Mouse (Mus musculus) stomach, embryonic 15.5 days (tissue): ENCODE data around the gene Crebbp. TPM values are rescaled to one million over a fixed set of nuclear protein-coding genes. Genes with fewer than 3 reads are reported as not detected.
"Not testable (repeated sequence)": the region's sequence is repeated elsewhere in the genome, so short reads cannot be mapped to it uniquely, and the experiment has no call there.

Experiments
- ATAC-seq: fragments of 200-750 bp; cut with Nextera tagmentation; 2 replicates; pipeline ENCODE4 v1.8.0; 2017; ENCODE audit warnings: low read depth, moderate number of reproducible peaks, moderate TSS enrichment; ENCODE audit not compliant: insufficient read depth, low FRiP score
- H3K27ac ChIP-seq: fragments of 300-500 bp; sonication (generic); 2 replicates; pipeline ENCODE4 v1.5.1; 2015; ENCODE audit warnings: mild to moderate bottlenecking, inconsistent platforms
- H3K27me3 ChIP-seq: fragments of 300-500 bp; sonication (generic); replicated peaks from 2 replicates; pipeline ENCODE4 v1.6.1; 2015; ENCODE audit warnings: inconsistent platforms
- H3K36me3 ChIP-seq: fragments of 300-500 bp; sonication (generic); 2 replicates; pipeline ENCODE4 v1.6.1; 2015; ENCODE audit warnings: inconsistent platforms
- H3K4me1 ChIP-seq: fragments of 300-500 bp; sonication (generic); 2 replicates; pipeline ENCODE4 v1.6.1; 2015; ENCODE audit warnings: inconsistent platforms
- H3K4me2 ChIP-seq: fragments of 300-500 bp; sonication (generic); 2 replicates; pipeline ENCODE4 v1.6.1; 2015; ENCODE audit warnings: mild to moderate bottlenecking, inconsistent platforms
- H3K4me3 ChIP-seq: fragments of 300-500 bp; sonication (generic); replicated peaks from 2 replicates; pipeline ENCODE4 v1.5.1; 2015; ENCODE audit warnings: inconsistent platforms
- H3K9ac ChIP-seq: fragments of 300-500 bp; sonication (generic); 2 replicates; pipeline ENCODE4 v1.6.1; 2015; ENCODE audit warnings: inconsistent platforms
- H3K9me3 ChIP-seq: fragments of 300-500 bp; sonication (generic); 2 replicates; pipeline ENCODE4 v1.6.1; 2016; ENCODE audit warnings: inconsistent platforms
- WGBS: fragments of 180-500 bp; shearing (Covaris S2); methylation state at CpG from one replicate; pipeline ENCODE4 v1.1.7; 2015; 5-methylcytosine and 5-hydroxymethylcytosine counted together
- polyA plus RNA-seq: library from polyadenylated mRNA; unstranded; fragments of >200 nt; fragmentation: Nextera tagmentation; extraction: Ambion mirVana; gene quantifications from 2 replicates; pipeline ENCODE4 v1.2.1, GENCODE M21; 2015

The Crebbp gene
- polyA plus RNA-seq, 1 experiment from 2014 or later = 30.8 TPM

DNA sequence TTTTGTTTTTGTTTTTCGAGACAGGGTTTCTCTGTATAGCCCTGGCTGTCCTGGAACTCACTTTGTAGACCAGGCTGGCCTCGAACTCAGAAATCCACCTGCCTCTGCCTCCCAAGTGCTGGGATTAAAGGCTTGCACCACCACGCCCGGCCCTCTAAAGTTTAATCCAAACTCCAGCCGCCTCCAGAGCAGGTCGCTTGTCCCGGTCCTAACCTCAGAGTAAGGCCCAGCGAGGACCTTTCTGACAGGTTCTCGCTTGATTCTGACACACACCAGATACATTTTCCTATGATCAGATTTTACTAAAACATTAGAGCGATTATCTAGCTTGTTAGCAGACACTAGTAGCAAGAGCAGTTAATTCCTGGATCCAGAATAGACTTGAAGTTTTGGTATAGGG is 135.5 kb downstream of the Crebbp start:
- WGBS = 59% methylated on average over 10 of the region's 10 CpGs
- not testable (repeated sequence) for H3K36me3 ChIP-seq, H3K9ac ChIP-seq, ATAC-seq, H3K9me3 ChIP-seq, H3K27me3 ChIP-seq, H3K27ac ChIP-seq, H3K4me1 ChIP-seq
- Histone ChIP-seq H3K4me2 (peak overlapping the region; percentile 61; the same call in 1 of the 2 replicates), H3K4me3 (peak overlapping the region; percentile 94; the same call in 1 of the 2 replicates)

DNA sequence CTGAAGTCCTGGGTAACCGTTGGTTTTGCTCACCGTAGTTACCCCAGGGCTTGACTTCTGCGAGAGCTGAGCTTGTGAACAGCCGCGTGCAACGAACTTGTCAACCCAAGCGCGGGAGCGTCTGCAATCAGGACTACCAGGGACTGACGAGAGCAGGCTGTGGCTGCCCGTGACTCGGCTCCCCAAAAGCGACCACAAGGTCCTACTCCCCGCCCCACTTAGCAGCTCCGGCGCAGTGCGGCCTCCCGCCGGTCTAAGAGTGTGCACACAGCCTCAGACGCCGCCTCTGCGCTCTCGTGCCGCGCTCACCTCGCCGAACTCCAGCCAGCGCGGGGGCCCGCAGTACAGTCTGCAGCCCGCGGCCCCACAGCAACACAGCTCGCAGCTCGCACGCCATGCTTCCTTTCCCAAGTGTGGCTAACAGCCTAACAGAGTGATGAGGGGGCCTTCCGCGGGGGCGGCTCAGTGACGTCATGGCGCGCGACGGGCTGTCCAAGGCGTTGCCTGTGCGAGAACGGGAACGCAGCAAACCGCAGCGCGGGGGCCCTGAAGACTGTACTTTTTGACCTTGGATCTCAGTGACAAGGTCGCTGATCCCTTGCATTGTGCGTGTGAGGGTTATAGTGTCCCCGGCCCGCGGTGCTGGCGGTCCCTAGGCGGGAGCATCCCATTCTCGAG is 136.3 kb downstream of the Crebbp start, which contains the start of gene Trap1:
Gene Trap1, minus strand, starts transcription at position 444 of the 678 bp plus-strand sequence.
- H3K36me3 ChIP-seq = 0 out of 2 replicates have a peak, but pooled peaks cover 6% of the 10 kb centered on the region
- no peaks in the 10 kb centered on the region for H3K9me3 ChIP-seq
- peak within 1 kb of the TSS; percentile 80 for H3K9ac ChIP-seq
- H3K27ac ChIP-seq = peak within 1 kb of the TSS; percentile 89
- peak within 1 kb of the TSS; percentile 61 for H3K4me2 ChIP-seq
- H3K27me3 ChIP-seq = no peaks in the 10 kb centered on the region
- WGBS = under 1% methylated on average over 58 of the region's 58 CpGs
- peak; percentile 96 for ATAC-seq
- peak within 1 kb of the TSS; percentile 94 for H3K4me3 ChIP-seq
- peaks cover 7% of the 10 kb centered on the region; the same call in 1 of the 2 replicates for H3K4me1 ChIP-seq

DNA sequence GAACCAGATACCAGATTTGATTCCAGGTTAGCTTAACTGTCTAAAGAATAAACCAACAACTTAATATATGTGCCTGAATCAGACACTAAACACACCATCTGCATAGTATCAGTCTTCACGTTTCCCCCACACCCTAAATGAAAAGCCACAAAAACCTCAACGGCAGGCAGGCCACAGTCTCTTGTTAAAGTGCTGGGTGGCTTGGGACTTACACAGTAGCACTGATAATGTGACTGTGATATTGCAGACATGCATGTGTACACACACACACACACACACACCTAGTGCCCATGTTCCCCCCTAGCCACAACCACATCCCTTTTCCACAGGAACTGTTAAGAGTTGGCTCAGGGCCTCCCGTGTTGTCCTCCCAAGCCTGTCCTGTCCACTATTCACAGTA is 139.0 kb downstream of the Crebbp start:
- Histone ChIP-seq H3K9ac (no peak overlapping the region), H3K27ac (no peak overlapping the region), H3K4me1 (peaks cover 7% of the 10 kb centered on the region; the same call in 1 of the 2 replicates), H3K4me2 (no peak overlapping the region), H3K27me3 (no peaks in the 10 kb centered on the region), H3K4me3 (no peak overlapping the region), H3K36me3 (no peaks in the 10 kb centered on the region), H3K9me3 (no peaks in the 10 kb centered on the region)
- no peak for ATAC-seq
- 64% methylated on average over 3 of the region's 3 CpGs for WGBS

DNA sequence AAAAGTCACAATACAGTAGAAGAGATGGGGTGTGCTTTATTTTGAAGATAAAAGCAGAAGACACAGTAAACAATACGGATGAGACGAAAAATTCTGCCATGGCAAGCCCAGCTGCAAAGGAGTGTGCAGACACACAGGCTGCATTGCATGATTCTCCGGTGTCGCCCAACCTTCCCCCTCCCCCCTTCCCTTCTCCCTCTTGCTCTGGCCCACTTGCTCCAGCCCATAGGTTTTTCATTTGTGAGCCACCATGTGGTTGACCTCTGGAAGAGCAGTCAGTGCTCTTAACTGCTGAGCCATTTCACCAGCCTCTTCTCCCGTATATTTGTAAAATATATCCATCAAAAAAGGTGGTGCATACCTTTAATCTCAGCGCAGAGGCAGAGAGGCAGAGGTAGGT is 139.5 kb downstream of the Crebbp start:
- H3K27me3 ChIP-seq = no peaks in the 10 kb centered on the region
- no peak for ATAC-seq
- no peak overlapping the region for H3K4me2 ChIP-seq
- H3K9ac ChIP-seq = no peak overlapping the region
- no peaks in the 10 kb centered on the region for H3K36me3 ChIP-seq
- H3K4me1 ChIP-seq = peaks cover 7% of the 10 kb centered on the region; the same call in 1 of the 2 replicates
- WGBS = 68% methylated on average over 6 of the region's 6 CpGs
- no peak overlapping the region for H3K27ac ChIP-seq
- H3K9me3 ChIP-seq = no peaks in the 10 kb centered on the region
- no peak overlapping the region for H3K4me3 ChIP-seq

DNA sequence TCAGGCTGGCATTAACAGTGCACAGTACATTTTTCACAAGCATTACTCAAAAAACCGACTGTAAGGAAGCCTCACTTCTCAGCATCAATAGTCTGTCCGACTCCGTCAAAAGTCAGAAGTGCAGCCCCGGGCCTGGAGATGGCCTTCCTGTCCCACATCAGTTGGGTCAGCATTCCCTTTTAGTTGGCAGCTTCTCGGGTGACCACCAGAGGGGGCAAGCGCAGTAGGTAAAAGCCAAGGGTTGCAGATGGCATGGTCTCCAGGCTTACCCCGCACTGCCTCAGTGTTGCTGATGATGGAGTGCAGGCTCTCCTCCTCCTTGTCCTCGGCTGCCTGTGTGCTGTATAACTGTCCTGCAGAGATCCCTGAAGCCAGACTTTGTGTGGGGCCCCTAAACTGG is 145.2 kb downstream of the Crebbp start:
- H3K9me3 ChIP-seq = no peaks in the 10 kb centered on the region
- no peak overlapping the region for H3K4me2 ChIP-seq
- H3K27me3 ChIP-seq = no peaks in the 10 kb centered on the region
- H3K9ac ChIP-seq = no peak overlapping the region
- H3K27ac ChIP-seq = no peak overlapping the region
- no peak overlapping the region for H3K4me3 ChIP-seq
- H3K4me1 ChIP-seq = no peaks in the 10 kb centered on the region
- WGBS = 55% methylated on average over 8 of the region's 8 CpGs
- ATAC-seq = no peak
- H3K36me3 ChIP-seq = peaks cover 21% of the 10 kb centered on the region

DNA sequence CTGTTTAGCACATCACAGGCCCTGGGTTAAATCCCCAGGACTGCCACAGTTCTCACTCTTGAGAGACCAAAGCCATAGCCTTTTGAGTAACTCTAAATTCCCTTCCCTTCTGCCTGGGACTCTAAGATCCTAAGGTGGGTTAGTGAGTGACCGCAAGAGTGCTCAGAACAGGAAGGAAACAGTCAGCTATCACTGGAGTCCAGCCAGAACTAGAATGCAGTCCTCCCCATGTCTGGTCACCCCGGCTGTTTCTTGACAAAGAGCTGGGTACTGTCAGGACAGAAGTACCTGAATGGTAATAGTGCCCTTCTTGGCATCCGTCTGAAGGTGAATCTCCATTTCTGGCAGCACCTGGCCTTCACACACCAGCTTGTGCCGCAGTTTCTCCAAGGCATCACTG is 148.9 kb downstream of the Crebbp start:
- no peak overlapping the region for H3K4me2 ChIP-seq
- H3K4me3 ChIP-seq = no peak overlapping the region
- H3K27ac ChIP-seq = no peak overlapping the region
- H3K36me3 ChIP-seq = peaks cover 42% of the 10 kb centered on the region
- no peak for ATAC-seq
- H3K9ac ChIP-seq = no peak overlapping the region
- no peaks in the 10 kb centered on the region for H3K4me1 ChIP-seq
- H3K9me3 ChIP-seq = no peaks in the 10 kb centered on the region
- no peaks in the 10 kb centered on the region for H3K27me3 ChIP-seq
- WGBS = 89% methylated on average over 4 of the region's 4 CpGs

DNA sequence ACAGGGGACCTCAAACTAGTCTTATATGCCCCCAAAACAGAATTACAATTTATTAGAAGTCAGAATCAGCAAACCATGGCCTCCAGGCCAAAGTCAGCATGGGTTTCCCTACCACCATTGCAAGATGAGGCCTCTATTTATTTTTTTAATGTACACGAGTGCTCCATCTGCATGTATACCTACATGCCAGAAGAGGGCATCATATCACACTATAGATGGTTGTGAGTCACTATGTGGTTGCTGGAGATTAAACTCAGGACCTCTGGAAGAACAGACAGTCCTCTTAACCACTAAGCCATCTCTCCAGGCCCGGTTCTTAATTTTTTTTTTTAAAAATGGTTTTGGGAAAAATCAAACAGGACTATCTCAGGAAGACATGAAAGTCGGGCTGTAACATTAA is 160.0 kb downstream of the Crebbp start:
- no peak overlapping the region for H3K4me2 ChIP-seq
- no peak overlapping the region for H3K27ac ChIP-seq
- H3K9me3 ChIP-seq = no peaks in the 10 kb centered on the region
- peaks cover 51% of the 10 kb centered on the region for H3K36me3 ChIP-seq
- H3K27me3 ChIP-seq = no peaks in the 10 kb centered on the region
- 79% methylated on average over 3 of the region's 3 CpGs for WGBS
- H3K4me1 ChIP-seq = no peaks in the 10 kb centered on the region
- no peak for ATAC-seq
- no peak overlapping the region for H3K4me3 ChIP-seq
- H3K9ac ChIP-seq = no peak overlapping the region

DNA sequence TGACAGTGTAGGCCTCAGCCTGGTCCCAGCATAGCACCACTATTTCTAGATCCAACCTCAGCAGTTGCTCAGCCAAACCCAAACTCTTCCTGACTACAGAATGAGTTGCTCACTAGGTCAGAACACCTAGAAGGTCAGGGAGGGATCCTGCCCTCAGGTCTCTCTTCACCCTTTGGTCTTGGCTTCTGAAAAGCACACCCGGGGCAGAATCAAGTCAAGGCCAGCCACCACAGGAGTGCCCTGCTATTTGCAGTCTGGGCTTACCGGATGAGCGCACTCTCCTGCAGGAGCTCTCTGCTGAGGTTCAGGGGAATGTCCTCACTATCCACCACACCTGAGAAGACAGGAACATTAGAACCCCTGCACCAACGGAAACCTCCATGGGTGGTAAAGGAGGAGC is 161.2 kb downstream of the Crebbp start:
- no peak overlapping the region for H3K9ac ChIP-seq
- H3K27ac ChIP-seq = no peak overlapping the region
- 89% methylated on average over 4 of the region's 4 CpGs for WGBS
- no peaks in the 10 kb centered on the region for H3K9me3 ChIP-seq
- peaks cover 51% of the 10 kb centered on the region for H3K36me3 ChIP-seq
- no peak for ATAC-seq
- no peak overlapping the region for H3K4me2 ChIP-seq
- no peaks in the 10 kb centered on the region for H3K4me1 ChIP-seq
- no peak overlapping the region for H3K4me3 ChIP-seq
- no peaks in the 10 kb centered on the region for H3K27me3 ChIP-seq

DNA sequence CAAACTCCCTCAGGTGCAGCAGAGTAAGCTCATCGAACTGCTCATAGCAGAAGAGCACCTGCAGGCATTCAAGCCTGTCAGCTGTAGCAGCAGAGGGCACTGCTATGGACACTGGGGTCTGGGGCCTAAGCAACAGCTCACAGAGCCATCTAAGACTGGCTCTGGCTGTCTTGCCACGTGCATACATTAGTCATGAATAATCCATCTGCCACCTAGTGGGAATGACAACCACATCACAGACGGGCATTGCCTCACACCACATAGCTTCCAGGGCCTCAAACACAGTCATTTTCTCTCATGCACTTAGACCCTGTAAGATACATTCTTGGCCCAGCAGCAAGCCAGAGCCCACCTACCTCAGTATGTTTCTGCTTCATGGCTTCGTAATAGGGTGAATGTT is 168.3 kb downstream of the Crebbp start:
- 92% methylated on average over 4 of the region's 4 CpGs for WGBS
- Histone ChIP-seq H3K9me3 (no peaks in the 10 kb centered on the region), H3K4me1 (no peaks in the 10 kb centered on the region), H3K27me3 (no peaks in the 10 kb centered on the region), H3K4me3 (no peak overlapping the region), H3K9ac (no peak overlapping the region), H3K36me3 (peaks cover 57% of the 10 kb centered on the region), H3K27ac (no peak overlapping the region), H3K4me2 (no peak overlapping the region)
- ATAC-seq = no peak

DNA sequence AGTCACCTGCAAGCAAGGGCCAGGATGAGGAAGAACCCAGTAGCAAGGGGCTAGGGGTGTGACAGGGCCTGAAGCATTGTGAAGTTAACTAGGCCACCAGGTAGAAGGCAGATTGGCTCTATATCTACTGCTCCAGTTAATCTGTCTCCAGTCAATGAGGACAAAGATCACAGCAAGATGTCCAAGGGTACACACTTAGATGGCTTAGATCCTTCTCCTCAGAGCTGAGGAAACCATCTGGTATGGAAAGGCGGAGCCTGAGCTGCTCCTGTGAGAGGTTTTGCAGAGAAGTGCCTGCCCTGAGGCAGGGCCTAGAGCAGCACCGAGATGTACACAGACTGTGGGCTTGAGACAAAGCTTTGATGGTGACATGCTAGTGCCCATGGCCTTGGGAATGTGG is 169.7 kb downstream of the Crebbp start:
- H3K9ac ChIP-seq = no peak overlapping the region
- H3K27ac ChIP-seq = no peak overlapping the region
- H3K4me3 ChIP-seq = no peak overlapping the region
- no peak for ATAC-seq
- no peaks in the 10 kb centered on the region for H3K27me3 ChIP-seq
- WGBS = 91% methylated on average over 2 of the region's 2 CpGs
- H3K4me2 ChIP-seq = no peak overlapping the region
- no peaks in the 10 kb centered on the region for H3K9me3 ChIP-seq
- H3K4me1 ChIP-seq = no peaks in the 10 kb centered on the region
- H3K36me3 ChIP-seq = peaks cover 62% of the 10 kb centered on the region

DNA sequence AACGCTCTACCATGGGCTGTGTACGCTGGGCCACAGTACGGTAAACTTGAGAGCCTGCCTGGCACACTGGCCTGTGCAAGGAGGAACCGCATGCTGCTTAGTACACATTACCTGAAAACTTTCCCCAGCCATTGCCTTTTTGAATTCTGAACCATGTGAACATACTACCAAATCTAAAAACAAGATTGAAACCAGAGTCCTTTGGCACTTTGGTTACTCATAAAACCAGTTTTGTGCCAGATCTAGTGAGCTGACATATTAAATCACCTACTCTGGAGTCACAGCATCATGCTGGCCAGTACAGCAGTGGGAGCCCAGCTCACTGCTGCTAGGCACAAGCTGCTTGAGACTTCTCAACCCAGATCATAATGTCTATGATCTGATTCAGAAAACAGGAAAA is 172.2 kb downstream of the Crebbp start:
- Histone ChIP-seq H3K4me1 (no peaks in the 10 kb centered on the region), H3K27me3 (no peaks in the 10 kb centered on the region), H3K36me3 (peaks cover 67% of the 10 kb centered on the region), H3K4me3 (no peak overlapping the region), H3K9me3 (no peaks in the 10 kb centered on the region), H3K4me2 (no peak overlapping the region), H3K27ac (no peak overlapping the region), H3K9ac (no peak overlapping the region)
- ATAC-seq = no peak
- WGBS = 92% methylated on average over 4 of the region's 4 CpGs

DNA sequence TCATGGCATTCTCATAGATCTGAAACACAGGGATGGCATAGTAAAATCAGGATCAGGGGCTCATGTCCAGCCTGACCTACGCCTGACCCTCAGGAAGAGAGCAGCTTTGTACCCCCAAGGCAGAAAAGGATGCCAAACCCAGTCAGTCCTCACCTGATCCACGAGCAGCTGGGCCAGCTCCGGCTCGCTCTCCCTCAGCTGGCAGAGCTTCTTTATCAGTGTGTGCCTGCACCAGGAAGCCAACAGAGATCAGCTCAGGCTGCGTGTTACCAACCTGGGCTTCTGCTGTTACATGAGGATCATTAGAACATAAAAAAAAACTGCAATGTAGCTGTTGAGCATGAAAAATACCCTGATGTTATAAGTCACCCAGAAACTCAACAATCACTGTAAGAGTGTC is 173.6 kb downstream of the Crebbp start:
- Histone ChIP-seq H3K4me2 (no peak overlapping the region), H3K27ac (no peak overlapping the region), H3K4me1 (no peaks in the 10 kb centered on the region), H3K9me3 (no peaks in the 10 kb centered on the region), H3K4me3 (no peak overlapping the region), H3K36me3 (peaks cover 57% of the 10 kb centered on the region), H3K9ac (no peak overlapping the region), H3K27me3 (no peaks in the 10 kb centered on the region)
- 91% methylated on average over 5 of the region's 5 CpGs for WGBS
- ATAC-seq = no peak

DNA sequence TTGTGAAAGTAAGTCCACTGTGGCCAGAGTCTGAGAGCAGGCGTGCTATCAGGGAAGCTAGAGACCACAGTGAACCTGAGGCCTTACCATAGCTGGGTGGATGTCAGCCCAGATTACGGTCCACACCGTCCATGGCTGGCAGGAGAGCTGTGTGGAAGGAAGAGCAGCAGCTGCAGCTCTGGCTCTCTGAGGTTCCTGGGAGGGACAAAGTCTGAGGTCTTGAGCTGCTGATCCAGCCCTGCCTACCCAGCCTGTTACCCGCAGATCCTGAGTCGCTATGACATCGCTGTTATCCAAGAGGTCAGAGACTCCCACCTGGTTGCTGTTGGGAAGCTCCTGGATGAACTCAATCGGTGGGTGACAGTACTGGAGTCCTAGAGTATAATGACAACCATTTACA is 176.1 kb downstream of the Crebbp start:
- ATAC-seq = no peak
- no peak overlapping the region for H3K9ac ChIP-seq
- no peak overlapping the region for H3K4me2 ChIP-seq
- 92% methylated on average over 7 of the region's 7 CpGs for WGBS
- no peaks in the 10 kb centered on the region for H3K27me3 ChIP-seq
- no peak overlapping the region for H3K27ac ChIP-seq
- no peaks in the 10 kb centered on the region for H3K4me1 ChIP-seq
- H3K4me3 ChIP-seq = no peak overlapping the region
- no peaks in the 10 kb centered on the region for H3K9me3 ChIP-seq
- H3K36me3 ChIP-seq = peaks cover 43% of the 10 kb centered on the region
